Mouse (Mus musculus): ENCODE results near the gene Pcnt.
A peak's percentile ranks its signal among the peaks of the same experiment; 100 is the strongest.

Pcnt gene

GRCm38 (mm10) chr10:76416811-76417210 is 25.8 kb downstream of the Pcnt start:
- DNase-seq (ENCODE audit: low read depth in 1 of 2, low spot score in 2 of 2): no peak

GRCm38 (mm10) chr10:76408520-76408919 is 34.1 kb downstream of the Pcnt start:
- DNase-seq (ENCODE audit: low read depth in 1 of 2, low spot score in 2 of 2): no peak

GRCm38 (mm10) chr10:76392596-76392995 is 50.0 kb downstream of the Pcnt start:
- no peak for DNase-seq (ENCODE audit: low read depth in 1 of 2, low spot score in 2 of 2)

GRCm38 (mm10) chr10:76391786-76392185 is 50.8 kb downstream of the Pcnt start:
- no peak for DNase-seq (ENCODE audit: low read depth in 1 of 2, low spot score in 2 of 2)

DNA sequence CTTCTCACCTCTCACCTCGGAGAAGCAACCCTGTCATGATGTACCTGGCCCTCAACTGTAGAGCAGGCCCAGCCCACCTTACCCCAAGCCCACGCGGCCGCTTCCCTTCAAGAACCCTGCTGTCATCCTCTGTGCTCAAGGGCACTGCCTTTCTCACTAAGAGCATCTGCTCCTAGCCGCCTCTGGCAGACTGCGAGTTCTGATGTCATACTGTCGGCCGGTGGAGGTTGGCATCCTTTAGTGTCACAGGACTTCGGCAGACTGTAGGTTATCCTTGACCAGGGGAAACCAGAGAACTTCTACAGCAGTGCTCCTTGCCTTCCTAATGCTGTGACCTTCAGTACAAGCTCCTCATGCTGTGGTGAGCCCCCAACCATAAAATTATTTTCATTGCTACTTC is 51.4 kb downstream of the Pcnt start:
- DNase-seq (ENCODE audit: low read depth in 1 of 2, low spot score in 2 of 2): no peak

- DNase-seq (ENCODE audit: low read depth in 1 of 2, low spot score in 2 of 2): no peak
These were observed 67.6 kb downstream of the Pcnt start for GRCm38 (mm10) chr10:76374981-76375380.

- DNase-seq (ENCODE audit: low read depth in 1 of 2, low spot score in 2 of 2): no peak
These were observed 70.8 kb downstream of the Pcnt start for GRCm38 (mm10) chr10:76371736-76372135.

DNA sequence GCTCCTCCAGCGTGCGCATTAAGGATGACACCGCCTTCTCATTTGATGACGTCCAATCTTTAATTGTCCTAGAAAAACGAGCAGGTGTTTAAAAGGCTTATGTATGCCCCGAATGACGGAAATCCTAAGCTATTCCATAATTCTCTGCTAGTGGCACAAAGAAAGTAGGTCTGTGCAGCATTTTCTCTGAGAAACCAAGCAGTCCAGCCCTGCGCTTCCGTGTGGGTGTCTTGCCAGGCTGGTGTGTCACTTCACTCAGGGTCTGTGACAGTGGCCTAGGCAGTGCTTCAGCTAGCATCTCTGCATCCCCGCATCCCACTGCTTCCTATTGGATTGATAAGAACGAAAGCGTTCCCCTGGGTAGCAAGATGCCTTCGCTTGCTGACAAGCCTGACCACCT is 73.8 kb downstream of the Pcnt start:
- DNase-seq (ENCODE audit: low read depth in 1 of 2, low spot score in 2 of 2): no peak

DNA sequence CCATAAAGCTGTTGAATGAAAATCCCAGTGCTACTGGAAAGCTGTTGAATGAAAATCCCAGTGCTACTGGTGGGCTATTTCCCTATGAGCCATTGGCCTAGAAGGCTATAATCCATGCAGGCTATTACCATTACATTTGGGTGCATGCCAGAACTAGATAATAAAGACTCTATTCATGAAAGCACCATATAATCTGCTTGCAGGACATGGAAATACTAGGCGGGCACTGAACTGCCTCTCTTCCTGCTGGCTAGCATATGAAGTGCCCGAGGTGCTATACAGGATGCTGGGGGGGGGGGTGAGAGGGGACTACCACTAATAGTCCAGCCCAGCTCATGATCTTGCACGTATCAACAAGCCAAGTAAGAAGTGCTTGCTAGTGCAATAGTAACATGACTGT is 79.4 kb downstream of the Pcnt start:
- DNase-seq (ENCODE audit: low read depth in 1 of 2, low spot score in 2 of 2): no peak

DNA sequence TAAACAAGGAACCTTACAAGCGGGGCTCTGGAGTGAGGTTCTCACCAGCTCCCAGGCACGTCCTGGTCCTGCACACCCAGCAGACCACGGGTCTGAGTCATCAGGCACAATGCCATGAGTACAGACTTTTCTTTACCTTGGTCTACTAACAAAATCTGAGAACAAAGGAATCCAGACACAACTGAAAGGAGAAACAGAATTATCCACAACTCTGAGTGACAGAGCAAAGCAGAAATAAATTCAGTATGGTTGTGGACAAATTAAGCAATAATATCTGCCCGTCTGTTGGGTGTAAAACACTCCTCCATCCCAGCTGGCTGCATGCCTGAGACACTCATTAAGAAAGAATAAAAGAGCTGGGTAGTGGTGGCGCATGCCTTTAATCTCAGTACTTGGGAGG is 84.1 kb downstream of the Pcnt start:
- no peak for DNase-seq (ENCODE audit: low read depth in 1 of 2, low spot score in 2 of 2)

DNA sequence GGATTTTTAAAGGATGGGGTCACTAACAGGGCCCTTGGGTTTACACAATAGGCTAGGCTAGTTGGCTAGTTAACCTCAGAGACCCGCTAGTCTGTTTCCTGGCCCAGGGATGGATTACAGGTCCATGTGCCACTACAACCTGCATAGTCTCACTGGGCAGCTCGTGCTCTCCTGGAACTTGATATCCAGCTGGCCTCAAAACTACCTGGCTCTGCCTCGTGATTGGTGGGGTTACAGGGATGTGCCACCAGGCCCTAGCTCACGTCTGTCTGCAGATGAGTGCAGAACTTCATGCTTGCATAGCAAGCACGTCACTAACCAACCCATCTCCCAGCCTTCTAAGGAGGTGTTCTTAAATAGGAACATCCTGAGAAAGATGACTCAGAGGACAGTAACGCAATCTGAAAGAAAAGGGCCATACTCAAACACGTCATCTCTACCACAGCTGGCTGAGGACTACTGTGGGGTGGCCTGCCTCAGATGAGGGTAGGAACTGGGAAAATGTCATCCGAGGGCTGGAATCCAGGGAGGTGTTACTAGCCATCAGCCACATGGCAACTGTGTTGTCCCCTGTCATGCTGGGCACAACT is 85.2 kb downstream of the Pcnt start:
- DNase-seq (ENCODE audit: low read depth in 1 of 2, low spot score in 2 of 2): no peak

DNA sequence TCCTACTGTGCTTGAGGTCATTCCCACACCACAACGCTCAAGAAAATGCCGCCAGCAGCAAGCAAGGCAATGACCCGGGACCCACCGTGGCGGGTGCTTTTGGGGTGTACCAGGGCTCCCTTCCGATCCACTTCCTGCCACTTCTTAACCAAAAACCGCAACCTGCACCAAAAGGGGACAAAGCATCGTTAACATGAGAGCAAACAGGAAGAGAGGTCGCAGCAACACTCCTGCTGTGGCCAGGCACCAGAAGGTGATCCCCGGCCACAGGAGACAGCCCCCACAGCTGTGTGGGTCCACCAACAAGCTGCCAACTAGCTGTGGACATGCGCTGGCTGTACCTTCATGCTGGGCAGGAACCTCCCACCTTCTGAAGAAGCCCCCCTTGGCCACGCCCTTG is 87.6 kb downstream of the Pcnt start:
- DNase-seq (ENCODE audit: low read depth in 1 of 2, low spot score in 2 of 2): no peak

DNA sequence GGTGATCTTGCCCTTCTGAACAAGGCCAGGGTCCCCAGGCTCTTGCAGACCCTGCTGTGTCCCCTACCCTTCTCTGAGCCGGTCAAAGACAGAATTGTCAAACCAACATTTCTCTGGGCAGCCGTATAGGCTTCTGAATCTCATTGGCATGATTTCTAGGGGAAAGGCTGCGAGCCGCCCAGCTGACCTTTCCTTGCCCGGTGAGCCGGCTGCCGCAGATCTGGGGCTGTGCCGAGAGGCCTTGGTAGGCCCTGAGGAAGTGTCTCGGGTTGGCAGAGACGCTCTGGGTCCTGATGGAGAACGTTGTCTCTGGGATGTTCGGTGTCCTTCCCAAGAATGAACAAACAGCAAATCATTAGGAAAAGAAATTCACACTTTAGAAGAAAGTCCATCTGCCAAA is 88.6 kb downstream of the Pcnt start:
- no peak for DNase-seq (ENCODE audit: low read depth in 1 of 2, low spot score in 2 of 2)

DNA sequence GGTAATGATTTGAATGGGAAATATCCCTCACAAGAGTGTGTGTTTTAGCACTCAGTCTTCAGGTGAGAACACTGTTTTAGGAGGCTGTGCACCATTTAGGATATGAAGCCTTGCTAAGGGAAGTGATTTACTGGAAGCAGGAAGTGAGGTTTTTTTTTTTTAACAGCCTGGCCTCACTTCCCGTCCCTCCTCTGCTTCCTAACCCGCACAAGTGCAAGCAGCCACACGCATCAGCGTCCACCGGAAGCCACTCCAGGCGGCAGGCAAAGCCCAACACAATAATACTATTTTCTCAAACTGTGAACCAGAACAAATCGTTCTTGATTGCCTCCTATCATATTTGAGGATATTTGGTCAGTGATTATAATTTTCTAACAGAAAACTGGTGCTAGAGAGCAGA is 90.6 kb downstream of the Pcnt start:
- no peak for DNase-seq (ENCODE audit: low read depth in 1 of 2, low spot score in 2 of 2)

DNA sequence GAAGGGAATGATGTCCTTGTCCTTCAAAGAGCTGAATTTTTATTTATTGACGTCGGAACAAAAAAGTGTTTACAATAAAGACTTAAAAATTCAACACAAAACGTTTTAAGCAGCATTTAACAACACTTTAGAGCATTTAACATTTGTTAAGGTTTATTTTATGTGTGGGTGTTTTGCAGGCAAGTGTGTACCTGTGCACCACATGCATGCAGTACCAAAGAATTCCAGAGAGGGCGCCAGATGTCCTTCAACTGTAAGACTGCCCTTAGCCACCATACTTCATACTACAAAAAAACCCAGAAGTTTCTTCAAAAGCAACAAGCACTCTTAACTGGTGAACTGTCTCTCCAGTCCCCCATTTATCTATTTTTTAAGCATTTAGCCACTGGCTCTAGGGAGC is 96.0 kb downstream of the Pcnt start:
- DNase-seq (ENCODE audit: low read depth in 1 of 2, low spot score in 2 of 2): peak; percentile 12 to 39

GRCm38 (mm10) chr10:76346043-76346491 is 96.5 kb downstream of the Pcnt start:
- DNase-seq (ENCODE audit: low read depth in 1 of 2, low spot score in 2 of 2): no peak

- no peak for DNase-seq (ENCODE audit: low read depth in 1 of 2, low spot score in 2 of 2)
These were observed 97.1 kb downstream of the Pcnt start for GRCm38 (mm10) chr10:76345540-76345902.

- peak; percentile 44 to 80 for DNase-seq (ENCODE audit: low read depth in 1 of 2, low spot score in 2 of 2)
These were observed 97.7 kb downstream of the Pcnt start, which contains the start of gene Dip2a for GRCm38 (mm10) chr10:76344711-76345539. TSS of gene Dip2a (minus strand) at chr10:76345291.

DNA sequence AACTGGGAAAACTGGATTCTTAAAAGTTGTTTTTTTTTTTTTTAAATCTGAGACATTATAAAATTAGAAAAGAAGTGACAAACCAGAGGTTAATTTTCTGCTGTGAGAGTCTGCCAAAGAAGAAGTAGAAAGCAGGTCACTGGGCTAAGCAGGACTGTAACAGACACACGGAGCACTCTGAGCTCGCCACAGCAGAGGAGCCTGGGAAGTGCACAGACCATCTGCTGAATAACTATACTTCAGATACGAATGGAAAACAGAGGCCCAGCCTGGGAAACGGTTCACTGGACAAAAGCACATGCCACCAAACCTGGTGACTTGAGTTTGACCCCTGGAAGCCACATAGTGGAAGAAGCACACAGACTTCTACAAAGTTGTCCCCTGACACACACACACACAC is 108.2 kb downstream of the Pcnt start:
- DNase-seq (ENCODE audit: low read depth in 1 of 2, low spot score in 2 of 2): no peak

DNA sequence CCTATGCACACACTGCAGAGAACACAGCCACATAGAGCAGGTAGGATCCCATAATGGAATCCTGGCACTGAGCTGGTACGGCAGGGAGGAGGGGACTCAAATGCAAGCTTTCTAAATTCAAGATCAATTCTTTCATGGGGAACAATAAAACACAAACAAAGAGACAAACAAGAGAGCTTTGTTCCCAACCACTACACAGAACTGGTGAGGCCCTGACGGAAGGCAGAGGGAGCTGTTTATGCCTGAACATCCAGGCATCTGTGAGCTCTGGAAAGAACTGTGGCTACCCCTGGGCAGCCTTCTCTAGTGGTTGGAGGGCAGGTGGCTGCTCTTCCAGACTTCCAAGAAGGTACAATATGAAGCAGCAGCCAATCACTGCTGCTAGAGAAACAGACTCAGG is 110.5 kb downstream of the Pcnt start:
- DNase-seq (ENCODE audit: low read depth in 1 of 2, low spot score in 2 of 2): no peak

DNA sequence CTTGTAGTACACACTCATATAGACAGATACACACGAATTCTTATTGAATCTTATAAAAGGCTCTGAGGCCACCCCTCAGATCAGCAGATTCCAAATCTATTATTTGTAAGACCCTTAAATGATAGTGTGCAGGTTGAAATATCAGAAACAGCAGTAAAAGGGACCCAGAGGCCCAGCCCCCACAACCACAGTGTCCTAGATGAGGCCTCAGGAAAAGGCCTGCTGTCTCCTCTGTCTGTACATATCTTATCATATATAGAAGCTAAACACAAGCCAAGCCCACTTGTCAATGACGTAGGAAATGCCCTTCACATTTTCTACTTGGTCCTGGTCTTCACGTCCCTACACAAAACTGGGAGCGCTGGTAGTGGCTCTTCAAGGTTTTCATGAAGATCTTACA is 113.5 kb downstream of the Pcnt start:
- no peak for DNase-seq (ENCODE audit: low read depth in 1 of 2, low spot score in 2 of 2)

GRCm38 (mm10) chr10:76328574-76328973 is 114.0 kb downstream of the Pcnt start:
- DNase-seq (ENCODE audit: low read depth in 1 of 2, low spot score in 2 of 2): no peak
